Comparison of ENCODE assay signal across 12 mouse cellular contexts in the genomic region with DNA sequence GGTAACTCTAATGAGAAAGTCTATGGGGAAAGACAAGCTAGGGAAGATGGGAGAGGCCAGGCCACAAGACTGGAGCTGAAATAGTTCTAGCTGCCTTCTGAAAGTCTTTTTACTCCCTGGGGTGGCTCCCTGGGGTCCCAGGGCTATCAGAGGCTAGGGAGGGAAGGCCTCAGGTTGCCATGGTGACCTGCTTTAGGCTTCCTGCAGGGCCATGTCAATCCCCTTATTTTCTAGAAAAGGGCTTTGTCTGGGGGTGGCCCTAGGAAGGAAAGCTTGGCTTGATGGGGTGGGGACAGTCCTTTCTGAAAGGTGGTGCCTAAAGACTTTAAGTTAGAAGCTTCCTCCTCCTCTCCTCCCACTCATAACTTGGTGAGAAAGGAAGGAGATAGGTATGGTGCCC. TPM values are rescaled to one million over a fixed set of nuclear protein-coding genes. Genes with fewer than 3 reads are reported as not detected.
DNase-seq lines count a peak whose midpoint lies in the region; ATAC-seq and TF ChIP-seq lines count a peak whose summit lies in the region.
"Had no signal": no experiment of that assay in that cellular context is flagged by ENCODE, and none has a peak within 500 bp of the region (broad histone marks: within the 10 kb centered on the region; RNA-seq: fewer than 3 reads in every experiment).

No protein-coding gene starts in this region.

- no peak overlapping the region for H3K9ac ChIP-seq in forebrain, embryonic 16.5 days (replicated peaks; ENCODE audit: low read depth, low read length)
- H3K9ac ChIP-seq in midbrain, embryonic 12.5 days (replicated peaks) = no peak overlapping the region
- H3K9ac ChIP-seq: liver, postnatal 0 days had no signal

- H3K27me3 ChIP-seq in forebrain, embryonic 16.5 days (replicated peaks; ENCODE audit: control insufficient read depth, insufficient read depth, low read length) = no peaks in the 10 kb centered on the region
- H3K27me3 ChIP-seq in midbrain, embryonic 12.5 days = peaks cover 23% of the 10 kb centered on the region; the same call in 1 of the 2 replicates

- H3K27ac ChIP-seq in forebrain, embryonic 16.5 days (ENCODE audit: low read length) = peak overlapping the region; percentile 42
- peak overlapping the region; percentile 60 for H3K27ac ChIP-seq in midbrain, embryonic 12.5 days (replicated peaks)

- H3K4me2 ChIP-seq in forebrain, embryonic 16.5 days (ENCODE audit: low read length) = peak overlapping the region; percentile 67
- H3K4me2 ChIP-seq in midbrain, embryonic 12.5 days (replicated peaks) = peak overlapping the region; percentile 62
- H3K4me2 ChIP-seq: heart, embryonic 11.5 days had no signal

- DNase-seq in embryo, embryonic 10.5 days (ENCODE audit: low spot score) = peak; percentile 28
- DNase-seq in embryo, embryonic 9.5 days (ENCODE audit: extremely low spot score) = no peak
- peak; percentile 67 for DNase-seq in brain, embryonic 14.5 days (ENCODE audit: low read depth)
- DNase-seq in left cerebral cortex, adult 9 months (ENCODE audit: low spot score in 2 of 2) = no peak
- DNase-seq in heart, postnatal 14 days = no peak
- no peak for DNase-seq in right cerebral cortex, adult 18-20 months
- DNase-seq: kidney, adult 8-10 months; liver, postnatal 0 days; thymus, postnatal 25 days had no signal

- no peak for TF ChIP-seq POLR2A in brain, embryonic 14.5 days (IDR thresholded peaks at IDR 0.05; ENCODE audit: borderline replicate concordance, extremely low read depth, insufficient read depth, insufficient read length, poor library complexity, severe bottlenecking)

- H3K9me3 ChIP-seq in forebrain, embryonic 16.5 days (ENCODE audit: control insufficient read depth, low read length) = no peaks in the 10 kb centered on the region
- no peaks in the 10 kb centered on the region for H3K9me3 ChIP-seq in midbrain, embryonic 12.5 days

- H3K4me3 ChIP-seq in forebrain, embryonic 16.5 days (replicated peaks; ENCODE audit: low read length) = peak overlapping the region; percentile 70
- H3K4me3 ChIP-seq in midbrain, embryonic 12.5 days = peak overlapping the region; percentile 69; the same call in 1 of the 2 replicates

- TF ChIP-seq CTCF in brain, embryonic 14.5 days (IDR thresholded peaks at IDR 0.05; ENCODE audit: borderline replicate concordance, extremely low read depth, insufficient read depth, insufficient read length) = no peak

- no peak for ATAC-seq in forebrain, embryonic 16.5 days
- ATAC-seq in midbrain, embryonic 12.5 days (ENCODE audit: low FRiP score, low read depth) = peak; percentile 61; the same call in 1 of the 2 replicates
- ATAC-seq: liver, postnatal 0 days had no signal

- intact Hi-C loops in heart, postnatal 14 days (cut with DNase I) = no loop called here

- no peaks in the 10 kb centered on the region; the same call in 1 of the 2 replicates for H3K36me3 ChIP-seq in forebrain, embryonic 16.5 days (ENCODE audit: control insufficient read depth, insufficient read depth)
- peaks cover 16% of the 10 kb centered on the region for H3K36me3 ChIP-seq in midbrain, embryonic 12.5 days

- H3K4me1 ChIP-seq in forebrain, embryonic 16.5 days (replicated peaks; ENCODE audit: control insufficient read depth, insufficient read depth, low read length) = peaks cover 64% of the 10 kb centered on the region
- peaks cover 60% of the 10 kb centered on the region for H3K4me1 ChIP-seq in midbrain, embryonic 12.5 days

RNA-seq across cellular contexts. Expression of gene Efnb1, which starts 6.0 kb away (rescaled TPM):
- polyA plus RNA-seq in brain, embryonic 14.5 days (2012; rRNA removed) = 53.3 and 75.7 TPM in 2 replicates
- 50.1 and 57.6 TPM in 2 replicates for polyA plus RNA-seq in forebrain, embryonic 16.5 days (2015; fragmentation: Nextera tagmentation; extraction: Ambion mirVana)
- 64.2 and 69.7 TPM in 2 replicates for polyA plus RNA-seq in midbrain, embryonic 12.5 days (2016; fragmentation: Nextera tagmentation; extraction: Ambion mirVana)
- 10 to 100 TPM; 24.7 to 31.0 TPM for total RNA-seq in heart, postnatal 14 days (2021)

Comparison
In these comparisons a context has a peak if more than half of its experiments do, and no peak if none do; other contexts are left out.
1. DNase-seq: peak in embryo, embryonic 10.5 days (single experiment) and brain, embryonic 14.5 days (single experiment); none in embryo, embryonic 9.5 days (single experiment), left cerebral cortex, adult 9 months (0 of 2), heart, postnatal 14 days (0 of 2) and right cerebral cortex, adult 18-20 months (single experiment).